Mouse (Mus musculus): ENCODE measurements around the gene Hlcs. TPM values are rescaled to one million over a fixed set of nuclear protein-coding genes. Genes with fewer than 3 reads are reported as not detected.

Gene Hlcs
- polyA plus RNA-seq, 1 experiment from 2014 or later = 8.0 TPM

- no peaks in the 10 kb centered on the region for H3K36me3 ChIP-seq (ENCODE audit: control insufficient read depth, insufficient read depth)
- 52% methylated on average over 24 of the region's 24 CpGs for WGBS
- ATAC-seq = no peak
Measured at GRCm38 (mm10) chr16:94253671-94254414, 59.5 kb downstream of the Hlcs start.

GRCm38 (mm10) chr16:94251756-94252155 is 61.6 kb downstream of the Hlcs start:
- no peak overlapping the region for H3K4me3 ChIP-seq (replicated peaks; ENCODE audit: low read length)
- WGBS = 84% methylated on average over 13 of the region's 13 CpGs
- no peak overlapping the region for H3K4me2 ChIP-seq (ENCODE audit: low read length)
- no peak for ATAC-seq
- H3K36me3 ChIP-seq (ENCODE audit: control insufficient read depth, insufficient read depth) = no peaks in the 10 kb centered on the region
- H3K27ac ChIP-seq (ENCODE audit: low read length) = no peak overlapping the region
- H3K27me3 ChIP-seq (replicated peaks; ENCODE audit: control insufficient read depth, insufficient read depth, low read length) = no peaks in the 10 kb centered on the region
- peaks cover 7% of the 10 kb centered on the region; the same call in 1 of the 2 replicates for H3K4me1 ChIP-seq (replicated peaks; ENCODE audit: control insufficient read depth, insufficient read depth, low read length)
- H3K9ac ChIP-seq (replicated peaks; ENCODE audit: low read depth, low read length) = no peak overlapping the region
- H3K9me3 ChIP-seq (ENCODE audit: control insufficient read depth, low read length) = no peaks in the 10 kb centered on the region

More at GRCm38 (mm10) chr16:94253671-94254414, 59.5 kb downstream of the Hlcs start:
- Histone ChIP-seq H3K4me3 (replicated peaks; ENCODE audit: low read length) (no peak overlapping the region), H3K4me1 (replicated peaks; ENCODE audit: control insufficient read depth, insufficient read depth, low read length) (peaks cover 9% of the 10 kb centered on the region), H3K9me3 (ENCODE audit: control insufficient read depth, low read length) (no peaks in the 10 kb centered on the region), H3K9ac (replicated peaks; ENCODE audit: low read depth, low read length) (no peak overlapping the region), H3K27ac (ENCODE audit: low read length) (no peak overlapping the region), H3K4me2 (ENCODE audit: low read length) (no peak overlapping the region), H3K27me3 (replicated peaks; ENCODE audit: control insufficient read depth, insufficient read depth, low read length) (no peaks in the 10 kb centered on the region)

GRCm38 (mm10) chr16:94250640-94251349 is 62.6 kb downstream of the Hlcs start:
- no peak for ATAC-seq
- WGBS = 83% methylated on average over 15 of the region's 15 CpGs
- H3K9ac ChIP-seq (replicated peaks; ENCODE audit: low read depth, low read length) = no peak overlapping the region

GRCm38 (mm10) chr16:94250136-94250535 is 63.2 kb downstream of the Hlcs start:
- Histone ChIP-seq H3K27me3 (replicated peaks; ENCODE audit: control insufficient read depth, insufficient read depth, low read length) (no peaks in the 10 kb centered on the region), H3K4me2 (ENCODE audit: low read length) (no peak overlapping the region), H3K4me1 (replicated peaks; ENCODE audit: control insufficient read depth, insufficient read depth, low read length) (peaks cover 7% of the 10 kb centered on the region; the same call in 1 of the 2 replicates), H3K4me3 (replicated peaks; ENCODE audit: low read length) (no peak overlapping the region), H3K9me3 (ENCODE audit: control insufficient read depth, low read length) (no peaks in the 10 kb centered on the region), H3K9ac (replicated peaks; ENCODE audit: low read depth, low read length) (no peak overlapping the region), H3K27ac (ENCODE audit: low read length) (no peak overlapping the region), H3K36me3 (ENCODE audit: control insufficient read depth, insufficient read depth) (no peaks in the 10 kb centered on the region)
- WGBS = 69% methylated on average over 12 of the region's 12 CpGs
- no peak for ATAC-seq

More at GRCm38 (mm10) chr16:94250640-94251349, 62.6 kb downstream of the Hlcs start:
- H3K4me2 ChIP-seq (ENCODE audit: low read length) = no peak overlapping the region
- no peaks in the 10 kb centered on the region for H3K36me3 ChIP-seq (ENCODE audit: control insufficient read depth, insufficient read depth)
- no peaks in the 10 kb centered on the region for H3K27me3 ChIP-seq (replicated peaks; ENCODE audit: control insufficient read depth, insufficient read depth, low read length)
- no peak overlapping the region for H3K4me3 ChIP-seq (replicated peaks; ENCODE audit: low read length)
- H3K27ac ChIP-seq (ENCODE audit: low read length) = no peak overlapping the region
- peaks cover 7% of the 10 kb centered on the region; the same call in 1 of the 2 replicates for H3K4me1 ChIP-seq (replicated peaks; ENCODE audit: control insufficient read depth, insufficient read depth, low read length)
- no peaks in the 10 kb centered on the region for H3K9me3 ChIP-seq (ENCODE audit: control insufficient read depth, low read length)

- WGBS = 93% methylated on average over 10 of the region's 10 CpGs
- H3K27me3 ChIP-seq (replicated peaks; ENCODE audit: control insufficient read depth, insufficient read depth, low read length) = no peaks in the 10 kb centered on the region
- H3K9me3 ChIP-seq (ENCODE audit: control insufficient read depth, low read length) = no peaks in the 10 kb centered on the region
Measured at GRCm38 (mm10) chr16:94249666-94250065, 63.7 kb downstream of the Hlcs start.

GRCm38 (mm10) chr16:94248721-94249120 is 64.7 kb downstream of the Hlcs start:
- Histone ChIP-seq H3K9ac (replicated peaks; ENCODE audit: low read depth, low read length) (no peak overlapping the region), H3K36me3 (ENCODE audit: control insufficient read depth, insufficient read depth) (no peaks in the 10 kb centered on the region), H3K4me1 (replicated peaks; ENCODE audit: control insufficient read depth, insufficient read depth, low read length) (no peaks in the 10 kb centered on the region; the same call in 1 of the 2 replicates), H3K27me3 (replicated peaks; ENCODE audit: control insufficient read depth, insufficient read depth, low read length) (no peaks in the 10 kb centered on the region), H3K4me2 (ENCODE audit: low read length) (no peak overlapping the region), H3K9me3 (ENCODE audit: control insufficient read depth, low read length) (no peaks in the 10 kb centered on the region), H3K4me3 (replicated peaks; ENCODE audit: low read length) (no peak overlapping the region), H3K27ac (ENCODE audit: low read length) (no peak overlapping the region)
- ATAC-seq = no peak
- WGBS = 77% methylated on average over 15 of the region's 15 CpGs

More at GRCm38 (mm10) chr16:94249666-94250065, 63.7 kb downstream of the Hlcs start:
- Histone ChIP-seq H3K4me1 (replicated peaks; ENCODE audit: control insufficient read depth, insufficient read depth, low read length) (peaks cover 7% of the 10 kb centered on the region; the same call in 1 of the 2 replicates), H3K4me3 (replicated peaks; ENCODE audit: low read length) (no peak overlapping the region), H3K9ac (replicated peaks; ENCODE audit: low read depth, low read length) (no peak overlapping the region), H3K27ac (ENCODE audit: low read length) (no peak overlapping the region), H3K36me3 (ENCODE audit: control insufficient read depth, insufficient read depth) (no peaks in the 10 kb centered on the region), H3K4me2 (ENCODE audit: low read length) (no peak overlapping the region)
- ATAC-seq = no peak

GRCm38 (mm10) chr16:94246976-94247375 is 66.4 kb downstream of the Hlcs start:
- Histone ChIP-seq H3K4me3 (replicated peaks; ENCODE audit: low read length) (no peak overlapping the region), H3K9ac (replicated peaks; ENCODE audit: low read depth, low read length) (no peak overlapping the region), H3K9me3 (ENCODE audit: control insufficient read depth, low read length) (no peaks in the 10 kb centered on the region), H3K36me3 (ENCODE audit: control insufficient read depth, insufficient read depth) (no peaks in the 10 kb centered on the region), H3K4me2 (ENCODE audit: low read length) (no peak overlapping the region), H3K27ac (ENCODE audit: low read length) (no peak overlapping the region), H3K27me3 (replicated peaks; ENCODE audit: control insufficient read depth, insufficient read depth, low read length) (no peaks in the 10 kb centered on the region), H3K4me1 (replicated peaks; ENCODE audit: control insufficient read depth, insufficient read depth, low read length) (no peaks in the 10 kb centered on the region)
- WGBS = 92% methylated on average over 8 of the region's 8 CpGs
- ATAC-seq = no peak

- Histone ChIP-seq H3K4me3 (replicated peaks; ENCODE audit: low read length) (no peak overlapping the region), H3K9me3 (ENCODE audit: control insufficient read depth, low read length) (no peaks in the 10 kb centered on the region), H3K36me3 (ENCODE audit: control insufficient read depth, insufficient read depth) (no peaks in the 10 kb centered on the region), H3K4me2 (ENCODE audit: low read length) (no peak overlapping the region), H3K27me3 (replicated peaks; ENCODE audit: control insufficient read depth, insufficient read depth, low read length) (no peaks in the 10 kb centered on the region), H3K9ac (replicated peaks; ENCODE audit: low read depth, low read length) (no peak overlapping the region), H3K27ac (ENCODE audit: low read length) (no peak overlapping the region), H3K4me1 (replicated peaks; ENCODE audit: control insufficient read depth, insufficient read depth, low read length) (no peaks in the 10 kb centered on the region)
- WGBS = 72% methylated on average over 17 of the region's 17 CpGs
- no peak for ATAC-seq
Measured at GRCm38 (mm10) chr16:94246058-94246784, 67.2 kb downstream of the Hlcs start.

GRCm38 (mm10) chr16:94241126-94241525 is 72.2 kb downstream of the Hlcs start:
- Histone ChIP-seq H3K36me3 (ENCODE audit: control insufficient read depth, insufficient read depth) (no peaks in the 10 kb centered on the region), H3K27ac (ENCODE audit: low read length) (no peak overlapping the region), H3K4me1 (replicated peaks; ENCODE audit: control insufficient read depth, insufficient read depth, low read length) (peaks cover 5% of the 10 kb centered on the region), H3K9me3 (ENCODE audit: control insufficient read depth, low read length) (no peaks in the 10 kb centered on the region), H3K4me2 (ENCODE audit: low read length) (no peak overlapping the region), H3K9ac (replicated peaks; ENCODE audit: low read depth, low read length) (no peak overlapping the region), H3K4me3 (replicated peaks; ENCODE audit: low read length) (no peak overlapping the region), H3K27me3 (replicated peaks; ENCODE audit: control insufficient read depth, insufficient read depth, low read length) (no peaks in the 10 kb centered on the region)
- 93% methylated on average over 10 of the region's 10 CpGs for WGBS
- no peak for ATAC-seq
